Mouse (Mus musculus): ENCODE measurements around the gene Dgkh.

The Dgkh gene

DNA sequence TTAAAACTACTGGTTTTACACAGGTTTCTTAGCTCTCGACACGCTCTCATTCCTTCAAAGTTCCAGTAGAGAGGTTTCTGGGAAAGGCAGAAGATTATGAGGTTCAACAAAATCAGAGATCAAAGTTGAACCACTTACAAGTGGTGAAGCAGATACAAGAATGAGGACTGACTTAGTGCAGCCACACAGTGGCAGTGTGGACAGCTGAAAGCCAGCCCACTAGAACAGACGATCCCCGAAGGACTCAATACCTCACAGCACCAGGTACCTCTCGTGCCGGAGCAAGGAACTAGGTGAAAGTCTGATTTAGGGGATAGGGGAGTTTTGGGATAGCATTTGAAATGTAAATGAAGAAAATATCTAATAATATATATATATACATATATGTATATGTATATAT lies 56.1 kb downstream of the Dgkh start:
- no peak for DNase-seq (ENCODE audit: low spot score in 2 of 2)

DNA sequence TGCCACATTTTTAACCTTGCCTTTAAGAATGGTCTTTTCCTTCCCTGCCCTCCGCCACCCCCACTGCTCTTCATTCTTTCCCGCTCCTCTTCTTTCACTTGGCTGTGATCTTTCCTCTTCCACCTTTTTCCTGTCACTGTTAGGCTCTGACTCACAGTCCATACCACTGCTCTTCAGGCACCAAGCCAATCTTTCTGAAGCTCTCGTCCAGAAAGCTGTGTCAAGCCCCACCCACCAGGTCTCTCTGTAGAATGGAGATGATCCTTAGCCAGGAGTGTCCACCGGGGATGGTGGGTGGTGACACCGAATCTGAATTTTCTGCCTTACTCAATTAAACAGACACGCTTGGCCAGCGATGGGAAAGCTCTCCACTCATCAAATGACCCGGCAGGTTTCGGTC lies 58.0 kb downstream of the Dgkh start:
- DNase-seq (ENCODE audit: low spot score in 2 of 2), result no peak

DNA sequence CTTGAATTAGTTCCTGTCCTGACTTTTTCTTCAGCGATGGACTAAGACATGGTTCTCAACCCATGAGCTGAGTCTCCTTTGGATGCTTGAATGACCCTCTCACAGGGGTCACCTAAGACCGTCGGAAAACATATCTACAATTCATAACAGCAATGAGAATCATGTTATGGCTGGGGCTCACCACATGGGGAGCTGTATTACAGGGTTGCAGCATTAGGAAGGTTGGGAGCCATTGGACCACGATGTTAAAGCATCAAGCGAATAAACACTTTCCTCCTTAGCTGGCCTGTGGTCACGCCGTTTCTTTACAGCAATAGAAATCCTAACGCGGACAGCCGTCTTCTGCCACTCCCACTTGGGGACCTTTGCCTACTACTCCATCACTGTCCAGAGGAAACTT lies 62.6 kb downstream of the Dgkh start:
- no peak for DNase-seq (ENCODE audit: low spot score in 2 of 2)

DNA sequence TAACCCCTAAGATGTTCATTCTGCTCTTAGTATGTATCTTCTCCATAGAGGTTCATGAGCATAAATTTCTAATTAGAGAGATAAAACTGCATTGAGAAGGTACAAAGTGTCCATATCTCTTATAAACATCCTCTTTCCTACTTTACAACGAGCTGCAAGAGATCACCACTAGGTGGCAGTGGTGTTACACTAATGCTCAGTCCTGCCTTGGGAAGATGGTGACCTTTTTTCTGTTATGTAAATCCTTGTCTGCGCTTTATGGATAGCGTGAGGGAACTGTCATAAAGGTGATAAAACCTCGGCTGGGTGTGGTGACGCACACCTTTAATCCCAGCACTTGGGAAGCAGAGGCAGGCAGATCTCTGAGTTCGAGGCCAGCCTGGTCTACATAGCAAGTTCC lies 64.3 kb downstream of the Dgkh start:
- peak; percentile 47 to 70 for DNase-seq (ENCODE audit: low spot score in 2 of 2)

DNA sequence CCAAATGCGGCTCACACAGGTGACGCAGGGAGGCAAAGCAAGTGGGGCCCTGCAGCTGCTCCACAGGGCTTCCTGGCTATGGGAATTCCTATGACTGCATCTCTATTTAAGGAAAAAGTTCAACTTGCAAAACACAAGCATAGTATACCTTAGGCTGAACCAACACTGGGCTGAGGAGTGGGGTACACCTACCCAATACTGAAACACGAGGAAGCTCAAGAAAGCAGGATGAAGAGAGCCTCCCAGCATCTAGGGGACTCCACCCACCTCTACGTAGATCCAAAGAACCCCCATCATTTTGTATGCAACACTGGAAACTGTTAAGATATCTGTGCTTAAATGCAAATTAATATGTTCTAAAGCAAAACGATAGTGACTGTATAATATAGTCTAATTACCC lies 64.8 kb downstream of the Dgkh start:
- DNase-seq (ENCODE audit: low spot score in 2 of 2), result no peak

DNA sequence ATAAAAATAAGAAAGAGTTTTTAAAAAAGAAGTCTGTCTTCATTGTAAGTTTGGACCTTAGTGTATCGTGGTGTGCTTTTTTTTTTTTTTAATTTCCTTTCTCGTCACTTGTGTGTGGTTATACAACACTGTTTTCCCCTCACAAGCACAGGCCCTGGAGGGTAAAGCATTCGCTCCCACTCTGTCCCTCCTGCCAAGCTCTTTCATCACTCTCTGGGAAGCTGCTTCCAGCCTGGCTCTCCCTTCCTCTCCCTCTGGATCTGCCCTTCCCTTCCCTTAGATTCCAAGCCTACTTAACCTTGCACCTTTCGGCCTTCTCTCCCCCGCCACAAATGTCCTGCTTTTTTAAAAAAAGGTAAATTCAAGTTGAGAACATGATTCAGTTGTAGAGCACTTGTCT lies 69.9 kb downstream of the Dgkh start:
- no peak for DNase-seq (ENCODE audit: low spot score in 2 of 2)

DNA sequence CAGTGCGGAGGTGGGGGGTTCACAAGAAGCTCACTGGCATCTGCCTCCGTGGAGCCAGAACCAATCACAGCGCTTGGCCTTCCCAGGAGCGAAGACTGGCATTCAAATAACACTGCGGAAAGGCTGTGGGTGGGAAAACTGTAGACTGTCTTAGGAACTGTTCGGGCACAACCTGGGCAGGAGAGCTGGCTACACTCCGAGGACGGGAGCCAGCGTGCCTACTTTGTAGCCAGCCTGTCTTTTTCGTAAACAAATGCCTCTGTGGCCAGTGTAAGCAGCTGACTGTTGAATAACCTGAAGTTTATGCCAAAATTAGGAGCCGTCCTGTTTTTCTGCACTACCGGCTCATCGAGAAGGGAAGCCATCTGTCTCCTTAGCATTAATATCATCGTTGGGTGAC lies 71.1 kb downstream of the Dgkh start:
- no peak for DNase-seq (ENCODE audit: low spot score in 2 of 2)

DNA sequence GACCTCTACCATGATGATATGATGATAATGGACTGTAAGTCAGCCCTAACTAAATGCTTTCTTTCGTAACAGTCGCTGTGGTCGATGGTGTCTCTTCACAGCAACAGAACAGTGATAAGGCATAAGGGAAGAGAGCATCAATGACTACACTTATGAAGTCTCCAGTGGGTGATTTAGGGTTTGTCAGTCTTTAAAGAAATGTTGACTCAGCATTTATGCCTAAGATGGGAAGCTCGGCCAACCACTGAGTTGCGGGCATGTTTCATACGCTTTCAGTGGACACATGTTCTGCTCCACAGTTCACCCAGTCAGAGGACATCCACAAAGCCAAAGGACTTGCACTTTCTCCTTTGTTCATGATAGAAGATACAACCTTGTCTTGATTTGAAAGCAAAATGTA lies 73.9 kb downstream of the Dgkh start:
- no peak for DNase-seq (ENCODE audit: low spot score in 2 of 2)

DNA sequence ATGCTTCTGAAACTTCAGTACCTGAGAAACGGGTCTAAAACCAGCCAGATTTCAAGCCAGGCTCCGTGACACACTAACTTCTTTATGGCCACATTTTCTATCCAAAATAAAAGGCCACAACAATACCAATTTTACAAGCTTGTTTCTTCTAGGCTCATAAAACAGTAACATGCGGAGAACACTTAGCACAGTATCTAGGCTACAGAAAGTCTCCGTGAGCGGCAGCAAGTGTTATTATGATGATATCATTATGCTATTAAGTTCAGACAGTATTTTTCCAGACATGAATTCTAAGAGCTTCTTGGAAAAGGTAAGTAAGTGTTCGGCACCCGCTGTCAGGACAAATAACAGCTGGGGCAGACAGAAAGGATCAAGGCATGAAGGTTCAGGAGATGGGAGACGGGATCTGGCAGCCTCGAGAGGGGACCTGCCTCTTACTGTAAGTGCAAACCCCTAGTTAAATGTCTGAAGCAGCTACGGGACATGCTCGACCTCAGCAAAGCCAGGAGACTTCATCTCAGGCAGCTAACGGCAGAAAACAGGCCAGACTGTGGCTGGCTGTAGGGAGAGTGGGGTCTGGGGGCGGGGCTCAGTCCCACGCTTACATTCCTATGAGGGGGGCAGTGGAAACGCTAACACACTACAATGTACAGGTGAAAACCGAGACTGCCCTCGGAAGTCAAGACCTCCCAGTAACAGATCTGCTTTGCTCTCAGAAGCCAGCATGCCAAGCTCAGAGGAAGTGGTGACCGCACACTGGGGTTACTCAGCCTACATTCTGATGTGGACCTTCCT lies 75.5 kb downstream of the Dgkh start:
- no peak for DNase-seq (ENCODE audit: low spot score in 2 of 2)

DNA sequence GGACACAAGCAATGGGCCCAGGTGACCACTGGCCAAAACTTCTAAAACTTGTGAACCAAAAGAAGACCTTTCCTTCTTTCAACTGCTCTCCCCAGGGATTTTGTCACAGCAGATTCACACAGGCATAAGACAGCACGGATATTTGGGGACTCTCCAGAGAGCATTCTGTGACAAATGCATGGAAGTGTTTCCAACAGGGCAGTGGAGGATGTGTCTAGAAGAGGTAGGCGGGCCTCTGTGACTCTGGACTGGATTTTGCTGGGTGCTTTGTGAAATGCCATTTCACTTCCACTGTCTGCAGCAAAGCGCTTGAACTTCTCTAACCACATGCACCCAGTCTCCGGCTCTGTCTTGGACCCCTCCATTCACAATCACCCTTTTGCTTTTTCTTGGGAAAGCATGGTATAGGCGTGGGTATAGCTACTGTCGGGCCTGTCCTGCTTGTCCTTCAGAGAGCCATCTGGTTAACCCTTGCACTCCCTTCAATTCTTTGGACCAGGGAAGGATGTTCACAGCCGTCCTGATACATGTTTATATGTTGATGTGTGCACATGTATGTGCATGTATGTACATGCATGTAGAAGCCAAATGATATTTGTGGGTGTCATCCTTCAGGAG lies 77.5 kb downstream of the Dgkh start:
- no peak for DNase-seq (ENCODE audit: low spot score in 2 of 2)

DNA sequence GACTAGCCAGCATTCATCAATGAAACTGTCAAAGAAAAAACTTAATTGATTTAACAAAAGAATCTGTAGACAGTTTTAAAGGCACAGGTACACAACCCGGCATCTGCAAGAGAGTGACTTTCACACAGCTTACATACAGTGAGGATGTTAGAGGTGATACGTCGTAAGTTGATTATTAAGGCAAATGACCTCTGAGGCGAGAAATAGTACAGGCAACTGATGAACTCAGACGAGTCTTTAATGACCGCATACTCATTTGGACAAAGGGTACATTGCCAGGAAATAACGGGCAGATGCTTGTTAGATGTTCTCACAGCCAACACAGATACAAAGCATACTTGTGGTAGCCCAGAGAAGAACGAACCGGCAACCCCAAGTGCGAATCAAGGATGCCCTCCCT lies 78.4 kb downstream of the Dgkh start:
- DNase-seq (ENCODE audit: low spot score in 2 of 2), result no peak

DNA sequence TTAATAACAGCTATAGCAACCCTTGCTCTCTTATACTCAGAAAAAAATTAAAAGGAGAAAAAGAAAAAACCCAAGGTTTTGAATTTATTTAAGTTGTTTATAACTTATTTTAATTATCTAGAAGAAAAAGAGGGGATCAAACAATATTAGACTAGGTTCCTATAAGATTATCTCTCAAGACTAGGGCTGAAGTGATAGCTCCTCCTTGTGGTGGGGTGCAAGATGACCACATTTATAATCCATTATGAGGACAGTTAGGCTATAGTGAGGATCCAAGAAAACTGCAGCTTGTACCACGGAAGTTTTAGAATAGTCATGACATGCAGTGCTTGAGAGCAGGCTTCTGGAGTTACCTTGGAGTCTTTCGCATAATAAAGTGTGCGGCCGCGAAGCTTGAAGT lies 79.2 kb downstream of the Dgkh start:
- DNase-seq (ENCODE audit: low spot score in 2 of 2), result no peak

DNA sequence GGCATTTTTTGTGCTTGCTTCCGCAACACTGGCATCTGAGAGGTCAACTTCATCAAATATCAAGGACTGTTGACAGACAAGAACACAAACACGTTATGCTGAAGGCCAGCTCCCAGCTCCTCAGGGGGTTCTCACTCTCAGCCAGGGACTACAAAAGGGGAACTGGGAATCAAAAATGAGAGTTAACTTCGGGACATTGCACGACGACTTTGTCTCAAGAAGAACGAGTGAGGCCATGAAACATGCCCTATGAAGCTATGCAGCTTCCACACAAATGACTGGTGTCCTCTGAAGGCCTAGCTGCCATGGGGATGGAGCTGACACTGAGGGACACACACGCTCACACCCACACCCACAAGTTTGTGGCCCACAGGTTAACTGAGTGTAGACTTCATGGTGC lies 80.9 kb downstream of the Dgkh start:
- no peak for DNase-seq (ENCODE audit: low spot score in 2 of 2)

DNA sequence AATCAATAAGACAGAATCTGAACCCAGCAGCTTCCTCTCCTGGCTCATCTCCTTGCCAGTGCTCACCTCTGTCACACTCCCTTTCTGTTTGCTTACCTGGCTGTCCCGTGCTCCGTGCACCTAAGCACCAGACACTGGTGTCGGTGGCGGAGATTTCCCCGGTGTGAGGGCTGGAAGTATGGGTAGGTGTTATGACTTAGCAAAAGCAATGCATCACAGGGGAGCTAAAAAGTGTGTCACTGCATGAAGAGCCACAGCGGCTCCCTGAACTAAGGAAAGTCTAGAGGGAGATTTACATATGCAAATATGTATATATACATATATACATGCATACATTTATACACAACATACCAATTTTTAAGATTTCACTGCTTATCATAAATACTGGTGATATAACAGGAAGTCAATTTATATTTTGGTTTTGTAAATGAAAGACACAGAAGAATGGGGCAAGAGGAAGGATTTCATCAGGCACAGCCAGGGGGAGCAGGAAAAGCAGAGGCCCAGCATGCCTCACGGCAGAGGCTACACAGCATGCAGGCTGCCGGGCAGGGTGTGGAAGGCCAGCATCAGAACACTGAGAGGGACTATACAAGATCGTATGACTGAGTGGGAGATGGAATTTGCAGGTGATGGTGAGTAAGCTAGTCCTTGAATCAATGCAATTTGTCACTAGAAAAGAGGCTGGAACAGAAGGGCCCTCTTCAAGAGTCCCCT lies 82.0 kb downstream of the Dgkh start:
- no peak for DNase-seq (ENCODE audit: low spot score in 2 of 2)

DNA sequence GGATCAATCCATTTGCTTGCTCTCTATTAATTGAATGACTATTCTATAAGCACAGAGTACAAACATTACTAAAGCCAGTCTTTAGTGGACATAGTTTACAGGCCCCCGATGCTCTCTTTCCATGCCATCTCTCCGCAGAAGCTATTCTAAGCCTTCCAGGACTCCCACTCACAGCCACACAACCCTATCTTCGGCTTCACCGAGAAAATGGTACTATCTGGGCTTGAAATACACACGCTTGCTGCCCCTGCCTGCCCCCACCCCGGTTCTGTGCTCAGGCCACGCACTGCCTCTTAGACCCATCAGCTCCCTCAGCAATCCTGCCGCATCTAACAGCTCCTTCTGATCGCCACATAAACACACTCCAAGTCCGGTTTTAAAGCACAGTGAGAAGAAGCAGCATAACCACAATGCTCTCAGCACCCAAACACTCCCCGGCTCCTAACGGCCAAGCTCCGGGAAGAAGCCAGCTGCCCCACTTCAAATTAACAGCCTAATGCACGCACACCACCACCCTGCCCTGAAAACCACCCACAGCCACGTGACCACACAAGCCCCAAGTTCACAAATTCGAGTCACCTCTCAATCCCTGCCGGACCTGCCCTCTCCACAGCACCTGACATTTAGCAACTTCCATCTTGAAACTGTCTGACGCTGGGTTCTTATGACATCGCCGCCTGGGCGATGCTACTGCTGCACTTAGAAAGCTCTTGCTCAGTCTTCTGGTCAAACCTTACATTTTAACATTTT lies 82.9 kb downstream of the Dgkh start:
- no peak for DNase-seq (ENCODE audit: low spot score in 2 of 2)

DNA sequence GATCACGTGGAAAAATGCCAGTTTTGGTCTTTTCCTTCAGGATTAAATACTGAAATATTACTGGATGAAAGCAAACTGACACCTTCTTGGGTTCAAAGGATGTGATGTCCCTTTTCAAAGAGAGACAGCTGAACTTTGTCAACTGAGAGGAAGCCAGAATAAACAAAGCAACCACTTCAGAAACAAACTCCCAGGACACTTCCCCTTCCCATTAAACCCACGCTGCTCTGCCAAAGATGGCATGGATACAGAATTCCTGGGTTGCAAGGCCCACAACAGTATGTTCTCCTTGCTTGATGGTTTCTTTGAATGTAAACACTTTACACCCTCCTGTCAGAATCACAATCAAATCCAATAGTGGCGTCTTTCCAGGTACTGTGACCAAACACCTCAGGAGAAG lies 87.0 kb downstream of the Dgkh start:
- DNase-seq (ENCODE audit: low spot score in 2 of 2), result no peak

DNA sequence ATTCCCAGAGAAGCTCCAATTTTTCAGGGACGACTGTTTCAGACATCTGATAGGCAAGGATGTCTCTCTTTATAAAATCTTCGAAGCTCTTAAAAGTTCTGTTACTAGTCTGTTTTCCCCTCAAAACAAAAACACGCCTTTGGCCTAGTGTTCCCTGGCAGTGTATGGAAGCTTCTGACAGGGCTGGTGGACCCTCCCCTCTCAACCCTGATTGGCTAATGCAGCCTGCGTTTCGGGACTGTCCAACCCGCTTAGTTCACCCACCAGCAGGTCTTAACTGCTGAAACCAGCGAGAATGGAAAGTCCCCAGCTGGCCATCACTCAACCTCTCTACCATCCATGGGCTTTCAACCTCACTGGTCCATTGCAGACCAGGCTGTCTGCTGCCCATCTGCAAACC lies 91.3 kb downstream of the Dgkh start:
- DNase-seq (ENCODE audit: low spot score in 2 of 2), result no peak

DNA sequence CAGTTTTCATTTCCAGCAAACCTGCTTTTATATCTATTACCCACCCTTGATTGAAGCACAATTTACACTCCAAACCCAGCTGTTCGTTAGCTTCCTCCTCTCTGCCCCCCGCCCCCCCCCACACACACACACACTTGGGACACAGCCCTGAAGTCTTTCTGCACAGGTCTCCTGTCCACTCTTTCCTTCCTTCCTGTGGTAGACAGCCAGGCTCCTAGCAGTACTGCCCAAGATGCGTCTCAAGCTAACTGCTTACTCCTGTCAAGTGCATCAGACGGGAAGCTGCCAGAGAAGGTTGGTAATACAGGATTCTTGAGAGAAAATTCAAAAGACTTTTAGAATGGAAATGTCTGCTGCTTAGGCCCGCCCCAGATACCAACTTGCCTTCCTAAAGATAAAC lies 92.9 kb downstream of the Dgkh start:
- no peak for DNase-seq (ENCODE audit: low spot score in 2 of 2)

DNA sequence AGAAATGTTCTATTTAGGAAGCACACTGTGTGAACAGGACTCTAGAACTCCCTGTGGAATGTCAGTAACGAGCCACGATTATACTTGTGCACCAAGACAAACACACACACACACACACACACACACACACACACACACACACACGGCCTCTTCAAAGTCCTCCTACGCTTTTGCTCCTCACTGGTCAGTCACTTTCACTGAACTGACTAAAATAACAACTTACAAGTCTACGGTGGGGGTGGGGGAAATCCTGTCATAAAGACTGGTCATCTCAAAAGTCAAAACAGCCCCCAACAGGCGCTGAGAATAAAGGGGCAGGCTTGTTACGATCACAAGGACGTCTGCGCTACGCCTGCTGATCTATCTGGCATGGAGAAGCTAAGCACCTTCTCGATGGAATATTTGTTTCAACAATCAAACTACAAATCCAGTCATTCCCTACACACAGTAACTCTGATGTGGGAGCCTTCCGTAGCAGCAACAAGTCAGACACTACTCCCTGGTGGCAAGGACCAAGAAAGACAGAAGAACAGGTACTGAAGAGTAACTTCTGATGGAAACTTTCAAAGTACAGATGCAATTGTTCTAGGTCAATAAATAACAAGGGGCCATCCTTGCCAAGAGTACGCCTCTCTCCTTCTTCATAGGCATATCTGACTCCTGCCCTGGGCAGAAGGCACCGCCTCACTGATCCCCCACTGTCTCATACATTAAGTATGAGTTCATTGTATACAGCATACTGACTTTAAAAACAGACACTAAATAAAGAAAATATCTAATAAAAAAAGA lies 96.8 kb downstream of the Dgkh start:
- DNase-seq (ENCODE audit: low spot score in 2 of 2), result no peak

DNA sequence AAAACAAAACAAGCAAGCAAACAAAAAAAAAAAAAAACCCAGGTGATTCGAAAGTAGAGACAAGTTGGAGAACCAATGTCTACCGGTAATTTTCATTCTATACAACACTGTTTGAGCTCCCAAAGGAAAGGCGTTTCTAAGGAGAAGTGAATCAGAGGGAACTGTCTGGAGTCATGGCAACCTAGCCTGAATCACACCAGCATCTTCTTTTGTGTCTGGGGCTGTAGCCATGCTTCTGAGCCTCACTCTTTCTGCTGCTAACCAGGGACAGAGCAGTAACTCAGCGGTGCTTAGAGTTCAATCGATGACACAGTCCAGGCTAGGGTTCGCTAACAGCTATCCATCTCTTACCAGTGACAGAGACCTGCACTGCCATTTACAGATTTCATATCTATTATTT lies 99.8 kb downstream of the Dgkh start:
- DNase-seq (ENCODE audit: low spot score in 2 of 2), result no peak
